Mouse (Mus musculus) neutrophil, adult 5-6 weeks (primary cell): ENCODE results near the gene Gm20425. TPM values are rescaled to one million over a fixed set of nuclear protein-coding genes. Genes with fewer than 3 reads are reported as not detected.

ENCODE experiments used
- ATAC-seq: fragments of 151-379, 151-347 bp; 2 replicates; pipeline ENCODE4 v1.8.0; 2017; ENCODE audit warnings: mild to moderate bottlenecking, moderate TSS enrichment; ENCODE audit not compliant: insufficient number of reproducible peaks, poor library complexity, low FRiP score, severe bottlenecking; ENCODE audit errors: extremely low read depth
- total RNA-seq: library from RNA; stranded (forward); fragments of 200-1000 nt; gene quantifications from 2 replicates; pipeline ENCODE4 v1.2.3, GENCODE M21; 2017

The Gm20425 gene
- total RNA-seq, 1 experiment from 2014 or later: not detected

GRCm38 (mm10) chr9:103227760-103228159 lies 2.3 kb downstream of the Gm20425 start:
- no peak for ATAC-seq

GRCm38 (mm10) chr9:103226806-103227205 lies 3.3 kb downstream of the Gm20425 start:
- ATAC-seq: no peak

GRCm38 (mm10) chr9:103225464-103225863 lies 4.6 kb downstream of the Gm20425 start:
- ATAC-seq: peak; percentile 34; the same call in 1 of the 2 replicates

GRCm38 (mm10) chr9:103224721-103225120 lies 5.4 kb downstream of the Gm20425 start:
- no peak for ATAC-seq

GRCm38 (mm10) chr9:103214281-103214680 lies 15.8 kb downstream of the Gm20425 start:
- ATAC-seq: no peak

GRCm38 (mm10) chr9:103213631-103214030 lies 16.5 kb downstream of the Gm20425 start:
- no peak for ATAC-seq

- no peak for ATAC-seq
Observed at GRCm38 (mm10) chr9:103212654-103213420, 17.3 kb downstream of the Gm20425 start.

- ATAC-seq: no peak
Observed at GRCm38 (mm10) chr9:103208802-103209423, 21.2 kb downstream of the Gm20425 start.

- peak; percentile 97 for ATAC-seq
Observed at GRCm38 (mm10) chr9:103207846-103208245, 22.3 kb downstream of the Gm20425 start.

GRCm38 (mm10) chr9:103205786-103206185 lies 24.3 kb downstream of the Gm20425 start:
- no peak for ATAC-seq

GRCm38 (mm10) chr9:103201561-103202260 lies 28.4 kb downstream of the Gm20425 start, which contains the start of gene Srprb:
Srprb (minus strand) TSS chr9:103202137.
- ATAC-seq: peak; percentile 100

- ATAC-seq: no peak
Observed at GRCm38 (mm10) chr9:103188416-103188815, 41.7 kb downstream of the Gm20425 start.

- ATAC-seq: no peak
Observed at GRCm38 (mm10) chr9:103186747-103187146, 43.4 kb downstream of the Gm20425 start.

GRCm38 (mm10) chr9:103185946-103186345 lies 44.2 kb downstream of the Gm20425 start:
- ATAC-seq: no peak

GRCm38 (mm10) chr9:103184855-103185254 lies 45.3 kb downstream of the Gm20425 start:
- no peak for ATAC-seq

GRCm38 (mm10) chr9:103181886-103182285 lies 48.2 kb downstream of the Gm20425 start:
- ATAC-seq: no peak

- ATAC-seq: peak; percentile 73
Observed at GRCm38 (mm10) chr9:103180807-103181565, 49.1 kb downstream of the Gm20425 start.

- ATAC-seq: no peak
Observed at GRCm38 (mm10) chr9:103180303-103180702, 49.8 kb downstream of the Gm20425 start.

- no peak for ATAC-seq
Observed at GRCm38 (mm10) chr9:103175692-103176091, 54.4 kb downstream of the Gm20425 start.
